Comparison of ENCODE assay signal across 8 mouse cellular contexts in genomic region chr10:75893089-75893750, GRCm38 (mm10). TPM values are rescaled to one million over a fixed set of nuclear protein-coding genes. Genes with fewer than 3 reads are reported as not detected.
A peak's percentile ranks its signal among the peaks of the same experiment; 100 is the strongest.
DNase-seq lines count a peak whose midpoint lies in the region; ATAC-seq and TF ChIP-seq lines count a peak whose summit lies in the region.

TSS of gene Derl3 (plus strand) at chr10:75893413.

- no peaks in the 10 kb centered on the region for H3K27me3 ChIP-seq in forebrain, embryonic 13.5 days
- no peaks in the 10 kb centered on the region for H3K27me3 ChIP-seq in heart, postnatal 0 days (ENCODE audit: control insufficient read depth, insufficient read depth, low read length)
- no peaks in the 10 kb centered on the region for H3K27me3 ChIP-seq in liver, embryonic 14.5 days (ENCODE audit: control insufficient read depth, insufficient read depth, low read length)
- no peaks in the 10 kb centered on the region for H3K27me3 ChIP-seq in neural tube, embryonic 11.5 days (ENCODE audit: control insufficient read depth, insufficient read depth, low read length)
- H3K27me3 ChIP-seq in stomach, embryonic 16.5 days (ENCODE audit: control insufficient read depth, insufficient read depth, low read length) = no peaks in the 10 kb centered on the region

- H3K9ac ChIP-seq in forebrain, embryonic 13.5 days = peak within 1 kb of the TSS; percentile 63
- no peak within 1 kb of the TSS; the same call in 1 of the 2 replicates for H3K9ac ChIP-seq in heart, postnatal 0 days (replicated peaks; ENCODE audit: low read depth, low read length)
- H3K9ac ChIP-seq in liver, embryonic 14.5 days (replicated peaks) = no peak within 1 kb of the TSS; the same call in 1 of the 2 replicates
- peak within 1 kb of the TSS; percentile 55 for H3K9ac ChIP-seq in neural tube, embryonic 11.5 days (ENCODE audit: low read length)
- peak within 1 kb of the TSS; percentile 54 for H3K9ac ChIP-seq in stomach, embryonic 16.5 days (ENCODE audit: low read length)

- peak; percentile 99 for ATAC-seq in forebrain, embryonic 13.5 days
- peak; percentile 98 for ATAC-seq in heart, postnatal 0 days (ENCODE audit: insufficient read depth, low read depth)
- peak; percentile 98 for ATAC-seq in liver, embryonic 14.5 days (ENCODE audit: insufficient read depth)
- ATAC-seq in neural tube, embryonic 11.5 days (ENCODE audit: insufficient read depth, low FRiP score, low TSS enrichment) = peak; percentile 100
- peak; percentile 98 for ATAC-seq in stomach, embryonic 16.5 days (ENCODE audit: insufficient read depth, low FRiP score)

- peaks cover 6% of the 10 kb centered on the region for H3K4me1 ChIP-seq in forebrain, embryonic 13.5 days
- peaks cover 10% of the 10 kb centered on the region for H3K4me1 ChIP-seq in heart, postnatal 0 days (ENCODE audit: control insufficient read depth, insufficient read depth)
- H3K4me1 ChIP-seq in liver, embryonic 14.5 days (replicated peaks; ENCODE audit: control insufficient read depth in 2 of 2, insufficient read depth in 2 of 2, low read length in 1 of 2) = peaks cover 0 to 3% of the 10 kb centered on the region in 2 experiments; a peak in 1 of 4 replicates
- H3K4me1 ChIP-seq in neural tube, embryonic 11.5 days (ENCODE audit: control insufficient read depth, insufficient read depth, low read length) = peaks cover 10% of the 10 kb centered on the region
- peaks cover 20% of the 10 kb centered on the region for H3K4me1 ChIP-seq in stomach, embryonic 16.5 days (ENCODE audit: control insufficient read depth, insufficient read depth, low read length)

- TF ChIP-seq EP300 in heart, postnatal 0 days (IDR thresholded peaks at IDR 0.05; ENCODE audit: low read depth) = no peak
- TF ChIP-seq EP300 in liver, embryonic 14.5 days (IDR thresholded peaks at IDR 0.05; ENCODE audit: low read depth) = no peak

- peaks cover 47% of the 10 kb centered on the region for H3K36me3 ChIP-seq in forebrain, embryonic 13.5 days (ENCODE audit: poor library complexity, severe bottlenecking)
- H3K36me3 ChIP-seq in heart, postnatal 0 days (replicated peaks; ENCODE audit: control insufficient read depth, insufficient read depth, low read length) = peaks cover 26% of the 10 kb centered on the region
- peaks cover 20% of the 10 kb centered on the region for H3K36me3 ChIP-seq in liver, embryonic 14.5 days (replicated peaks; ENCODE audit: control insufficient read depth, insufficient read depth, low read depth)
- peaks cover 13% of the 10 kb centered on the region; the same call in 1 of the 2 replicates for H3K36me3 ChIP-seq in neural tube, embryonic 11.5 days (ENCODE audit: control insufficient read depth, insufficient read depth, low read length)
- peaks cover 9% of the 10 kb centered on the region for H3K36me3 ChIP-seq in stomach, embryonic 16.5 days (ENCODE audit: control insufficient read depth, insufficient read depth, low read length)

- DNase-seq in CD8-positive naive resting alpha-beta T cell, adult 2 months (ENCODE audit: low read depth in 2 of 2, low spot score in 2 of 2) = peak; percentile 95 to 96
- DNase-seq in c-Kit-positive CD71-positive TER-119-positive erythroid progenitor cells, embryonic 14.5 days (ENCODE audit: low spot score) = peak; percentile 93
- peak; percentile 96 for DNase-seq in heart, postnatal 0 days (ENCODE audit: low spot score)
- DNase-seq in kidney, postnatal 36 days = peak; percentile 96 to 98
- DNase-seq in liver, embryonic 14.5 days (ENCODE audit: low read depth in 3 of 3, low spot score in 3 of 3) = peak; percentile 88 to 93 (median 90)
- DNase-seq in neural tube, embryonic 11.5 days (ENCODE audit: low spot score) = peak; percentile 96

- no peaks in the 10 kb centered on the region for H3K9me3 ChIP-seq in forebrain, embryonic 13.5 days (replicated peaks)
- no peaks in the 10 kb centered on the region for H3K9me3 ChIP-seq in heart, postnatal 0 days (replicated peaks; ENCODE audit: control insufficient read depth, low read length)
- H3K9me3 ChIP-seq in liver, embryonic 14.5 days (ENCODE audit: control insufficient read depth, low read length) = no peaks in the 10 kb centered on the region
- H3K9me3 ChIP-seq in neural tube, embryonic 11.5 days (ENCODE audit: control insufficient read depth, low read length) = no peaks in the 10 kb centered on the region
- H3K9me3 ChIP-seq in stomach, embryonic 16.5 days (replicated peaks; ENCODE audit: control insufficient read depth, low read length) = no peaks in the 10 kb centered on the region

- peak within 1 kb of the TSS; percentile 43 for H3K4me3 ChIP-seq in forebrain, embryonic 13.5 days
- peak within 1 kb of the TSS; percentile 42 for H3K4me3 ChIP-seq in heart, postnatal 0 days (ENCODE audit: low read depth, low read length)
- H3K4me3 ChIP-seq in liver, embryonic 14.5 days (ENCODE audit: insufficient read depth in 1 of 2, low read depth in 2 of 2, low read length in 2 of 2) = peak within 1 kb of the TSS; percentile 26 to 39
- peak within 1 kb of the TSS; percentile 35 for H3K4me3 ChIP-seq in neural tube, embryonic 11.5 days (ENCODE audit: low read depth, low read length)
- peak within 1 kb of the TSS; percentile 47 for H3K4me3 ChIP-seq in stomach, embryonic 16.5 days (replicated peaks; ENCODE audit: low read length)

- no peak for TF ChIP-seq CTCF in heart, postnatal 0 days (IDR thresholded peaks at IDR 0.05; ENCODE audit: low read depth)
- no peak for TF ChIP-seq CTCF in liver, embryonic 14.5 days (IDR thresholded peaks at IDR 0.05; ENCODE audit: low read depth)

- WGBS in forebrain, embryonic 13.5 days = 2% methylated on average over 47 of the region's 51 CpGs
- WGBS in heart, postnatal 0 days = 2% methylated on average over 51 of the region's 51 CpGs
- 2% methylated on average over 51 of the region's 51 CpGs for WGBS in liver, embryonic 14.5 days (ENCODE audit: insufficient replicate concordance)
- 1% methylated on average over 51 of the region's 51 CpGs for WGBS in neural tube, embryonic 11.5 days
- WGBS in stomach, embryonic 16.5 days = 2% methylated on average over 51 of the region's 51 CpGs

- H3K4me2 ChIP-seq in forebrain, embryonic 13.5 days = peak within 1 kb of the TSS; percentile 92
- H3K4me2 ChIP-seq in heart, postnatal 0 days (ENCODE audit: low read depth, low read length) = peak within 1 kb of the TSS; percentile 70
- peak within 1 kb of the TSS; percentile 68 for H3K4me2 ChIP-seq in liver, embryonic 14.5 days (ENCODE audit: low read depth)
- peak within 1 kb of the TSS; percentile 79 for H3K4me2 ChIP-seq in neural tube, embryonic 11.5 days (ENCODE audit: low read depth)
- peak within 1 kb of the TSS; percentile 88 for H3K4me2 ChIP-seq in stomach, embryonic 16.5 days (ENCODE audit: low read depth, low read length)

- no peak within 1 kb of the TSS; the same call in 1 of the 2 replicates for H3K27ac ChIP-seq in forebrain, embryonic 13.5 days
- H3K27ac ChIP-seq in heart, postnatal 0 days (ENCODE audit: low read depth) = no peak within 1 kb of the TSS
- no peak within 1 kb of the TSS for H3K27ac ChIP-seq in liver, embryonic 14.5 days
- H3K27ac ChIP-seq in neural tube, embryonic 11.5 days (ENCODE audit: low read depth, low read length) = 0 out of 2 replicates have a peak within 1 kb of the TSS, but pooled peaks have one; percentile 20
- H3K27ac ChIP-seq in stomach, embryonic 16.5 days (ENCODE audit: low read length) = no peak within 1 kb of the TSS

RNA-seq across cellular contexts. Expression of gene Derl3, which starts in this region (rescaled TPM):
- polyA plus RNA-seq in forebrain, embryonic 13.5 days (2015; fragmentation: Nextera tagmentation; extraction: Ambion mirVana) = 1.8 and 3.1 TPM in 2 replicates
- total RNA-seq in heart, postnatal 0 days (2014; rRNA removed; ENCODE audit: low replicate concordance) = not detected in 2 replicates
- 0.41 and 1.2 TPM in 2 replicates for polyA plus RNA-seq in heart, postnatal 0 days (2015; fragmentation: Nextera tagmentation; extraction: Ambion mirVana)
- polyA plus RNA-seq in liver, embryonic 14.5 days (2012; rRNA removed) = 0.23 and 0.47 TPM in 2 replicates
- polyA plus RNA-seq in liver, embryonic 14.5 days (2014; fragmentation: Nextera tagmentation; extraction: Ambion mirVana) = 0.18 TPM in 1 of 2 replicates, not detected in the other
- polyA plus RNA-seq in neural tube, embryonic 11.5 days (2014; fragmentation: Nextera tagmentation; extraction: Ambion mirVana) = 2.8 and 2.9 TPM in 2 replicates
- polyA plus RNA-seq in stomach, embryonic 16.5 days (2015; fragmentation: Nextera tagmentation; extraction: Ambion mirVana) = 9.6 and 11.9 TPM in 2 replicates

Comparison
In these comparisons a context has a peak if more than half of its experiments do, and no peak if none do; other contexts are left out.
1. Peak in DNase-seq, ATAC-seq, H3K4me3 ChIP-seq and H3K4me2 ChIP-seq in liver, embryonic 14.5 days; RNA of the gene not detected or under 1 TPM.
2. H3K9ac ChIP-seq: peak in forebrain, embryonic 13.5 days (single experiment), neural tube, embryonic 11.5 days (single experiment) and stomach, embryonic 16.5 days (single experiment); none in heart, postnatal 0 days (single experiment) and liver, embryonic 14.5 days (single experiment).
3. Peak in every context shown above with its lines, with median percentiles within 50 percentile points of each other: DNase-seq, ATAC-seq, H3K4me2 ChIP-seq and H3K4me3 ChIP-seq.